ENCODE assay signal across 26 mouse cellular contexts in the genomic region with DNA sequence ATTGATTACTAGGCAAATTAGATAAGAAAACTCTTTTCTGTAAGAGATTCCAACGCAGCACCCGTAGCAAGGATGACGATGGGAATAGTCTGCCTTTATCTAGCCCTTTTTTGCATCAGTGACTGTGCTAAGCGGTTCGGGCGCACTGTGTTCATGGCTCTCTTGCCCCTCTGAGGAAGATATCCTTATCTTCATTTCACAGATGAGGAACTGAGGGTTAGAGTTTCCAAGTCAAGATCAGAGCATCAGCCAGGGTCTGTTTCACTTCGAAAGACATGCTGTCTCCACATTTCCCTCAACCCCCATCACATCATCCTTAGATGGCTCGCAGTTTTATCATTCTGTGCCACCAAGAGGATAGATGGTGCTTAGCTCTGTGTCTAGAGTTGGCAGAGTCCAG.
"Had no signal": no experiment of that assay in that cellular context is flagged by ENCODE, and none has a peak within 500 bp of the region (broad histone marks: within the 10 kb centered on the region; RNA-seq: fewer than 3 reads in every experiment).

No protein-coding gene starts in this region.

- H3K4me2 ChIP-seq: heart, embryonic 13.5 days; heart, embryonic 15.5 days; hindbrain, embryonic 13.5 days; hindbrain, embryonic 15.5 days; kidney, embryonic 15.5 days; limb, embryonic 13.5 days; limb, embryonic 15.5 days; liver, embryonic 12.5 days had no signal

- H3K9me3 ChIP-seq: heart, embryonic 10.5 days; heart, embryonic 13.5 days; heart, embryonic 15.5 days; hindbrain, embryonic 13.5 days; hindbrain, embryonic 15.5 days; kidney, embryonic 15.5 days; limb, embryonic 13.5 days; limb, embryonic 15.5 days; liver, embryonic 12.5 days had no signal

- H3K27ac ChIP-seq: gastrocnemius, adult 2 months; heart, embryonic 10.5 days; heart, embryonic 13.5 days; heart, embryonic 15.5 days; hindbrain, embryonic 13.5 days; hindbrain, embryonic 15.5 days; hindbrain, postnatal 0 days; kidney, embryonic 15.5 days; kidney, postnatal 0 days; limb, embryonic 13.5 days; limb, embryonic 15.5 days; liver, embryonic 12.5 days; liver, embryonic 14.5 days had no signal

- H3K36me3 ChIP-seq: heart, embryonic 10.5 days; heart, embryonic 13.5 days; heart, embryonic 15.5 days; hindbrain, embryonic 13.5 days; hindbrain, embryonic 15.5 days; kidney, embryonic 15.5 days; limb, embryonic 13.5 days; limb, embryonic 15.5 days; liver, embryonic 12.5 days had no signal

- H3K9ac ChIP-seq: heart, embryonic 13.5 days; heart, embryonic 15.5 days; hindbrain, embryonic 13.5 days; hindbrain, embryonic 15.5 days; kidney, embryonic 15.5 days; limb, embryonic 13.5 days; limb, embryonic 15.5 days; liver, embryonic 12.5 days; liver, embryonic 14.5 days had no signal

- ATAC-seq: hindbrain, postnatal 0 days; intestine, embryonic 16.5 days; liver, embryonic 12.5 days had no signal

- H3K4me3 ChIP-seq: gastrocnemius, adult 2 months; heart, embryonic 10.5 days; heart, embryonic 13.5 days; heart, embryonic 15.5 days; hindbrain, embryonic 13.5 days; hindbrain, embryonic 15.5 days; kidney, embryonic 15.5 days; limb, embryonic 13.5 days; limb, embryonic 15.5 days; liver, embryonic 12.5 days had no signal

- H3K27me3 ChIP-seq: heart, embryonic 13.5 days; heart, embryonic 15.5 days; hindbrain, embryonic 13.5 days; hindbrain, embryonic 15.5 days; kidney, embryonic 15.5 days; limb, embryonic 13.5 days; limb, embryonic 15.5 days; liver, embryonic 12.5 days had no signal

- H3K4me1 ChIP-seq: heart, embryonic 15.5 days; limb, embryonic 13.5 days; limb, embryonic 15.5 days had no signal

- DNase-seq: gastrocnemius, adult 2 months; gastrocnemius, postnatal 10 days; gastrocnemius, postnatal 25 days; heart, postnatal 14 days; heart, postnatal 36 days; kidney, adult 11 months; kidney, adult 2 months; kidney, adult 9 months; kidney, postnatal 14 days; kidney, postnatal 36 days; layer of hippocampus, adult 9-11 months; layer of hippocampus, postnatal 36 days; left cerebral cortex, postnatal 4 days had no signal
